Mouse (Mus musculus) retina, embryonic 14.5 days (tissue): ENCODE measurements around the gene Pdzd2.
A peak's percentile ranks its signal among the peaks of the same experiment; 100 is the strongest.

ENCODE experiments used
- DNase-seq: peaks from one replicate; pipeline ENCODE4 v3.0.0-alpha.2; 2015; ENCODE audit warnings: low spot score

Gene Pdzd2

DNA sequence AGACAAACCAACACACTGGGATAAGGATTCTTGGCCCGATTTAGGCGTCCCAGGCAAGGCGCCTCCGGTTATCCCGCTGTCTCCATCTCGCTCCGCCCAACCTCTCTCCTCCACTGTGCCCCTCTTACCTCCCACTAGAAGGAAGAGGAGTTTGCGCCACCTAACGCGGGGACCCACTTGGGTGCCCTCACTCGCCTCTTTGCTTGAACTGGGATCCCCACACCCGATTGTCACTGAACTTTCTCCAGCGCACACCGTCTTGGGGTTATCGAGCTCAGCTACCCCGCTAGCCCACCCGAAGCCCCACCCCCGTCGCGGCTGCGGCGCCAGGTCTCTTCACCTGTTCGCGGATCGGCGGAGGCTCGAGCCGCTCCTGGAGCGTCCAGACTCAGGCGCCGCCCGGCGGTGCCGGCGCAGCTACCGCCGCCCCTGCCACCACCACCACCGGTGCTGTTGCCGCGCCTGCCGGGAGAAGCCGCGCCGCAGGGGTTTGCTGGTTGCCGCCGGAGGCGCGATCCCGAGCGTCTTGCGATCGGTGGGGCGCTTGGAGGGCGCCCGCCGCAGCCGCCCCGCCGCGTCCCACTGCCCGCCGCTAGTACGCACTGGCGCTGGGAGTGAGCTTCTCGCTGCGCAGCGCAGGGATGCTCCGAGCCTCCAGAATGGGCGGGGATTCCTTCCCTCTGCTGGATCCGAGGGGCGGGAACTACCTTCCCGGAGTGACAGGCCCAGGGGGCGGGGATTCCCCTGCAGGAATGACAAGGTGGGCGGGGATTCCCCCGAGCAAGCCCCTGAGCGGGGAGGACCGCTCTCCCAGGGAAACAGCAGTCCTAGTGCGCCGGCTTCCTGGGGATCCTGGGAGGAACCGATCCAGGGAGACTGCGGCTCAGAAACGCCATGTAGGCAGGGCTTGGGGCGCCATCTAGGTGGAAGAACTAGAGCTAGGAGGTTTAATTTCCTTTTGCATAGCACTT is at the start of gene Pdzd2:
Pdzd2 (minus strand) TSS at position 648 of the 971 bp plus-strand sequence.
- peak; percentile 99 for DNase-seq

- DNase-seq = peak; percentile 58
Observed at GRCm38 (mm10) chr15:12789406-12789867, 49.7 kb upstream of the Pdzd2 start.

- DNase-seq = no peak
Observed at GRCm38 (mm10) chr15:12788536-12788935, 48.8 kb upstream of the Pdzd2 start.

DNA sequence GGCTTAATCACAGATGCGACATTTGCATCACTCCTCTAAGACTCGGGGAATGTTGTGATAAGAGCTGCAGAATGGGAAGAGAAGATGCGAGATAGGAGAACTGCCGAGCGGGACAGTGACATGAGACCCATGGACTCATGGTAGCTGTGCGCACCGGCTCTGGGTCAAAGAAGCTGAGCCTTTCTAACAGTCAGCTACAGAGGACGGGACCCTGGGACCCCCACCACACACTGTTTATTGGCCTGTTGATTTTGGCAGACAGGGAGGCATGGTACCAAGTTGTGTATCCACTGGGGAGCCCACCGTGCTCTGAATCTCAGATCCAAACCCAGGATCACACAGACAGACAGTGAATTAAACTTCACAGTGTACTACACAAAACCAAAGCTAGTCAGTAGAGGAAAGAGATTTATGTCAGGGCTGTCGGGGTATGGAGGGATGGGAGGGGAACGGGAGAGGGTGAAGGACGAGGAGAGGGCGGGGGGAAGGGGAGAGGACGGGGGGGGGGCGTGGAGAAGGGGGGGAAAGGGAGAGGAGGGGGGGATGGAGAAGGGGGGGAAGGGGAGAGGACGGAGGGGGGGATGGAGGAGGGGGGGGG is 42.1 kb upstream of the Pdzd2 start:
- no peak for DNase-seq

DNA sequence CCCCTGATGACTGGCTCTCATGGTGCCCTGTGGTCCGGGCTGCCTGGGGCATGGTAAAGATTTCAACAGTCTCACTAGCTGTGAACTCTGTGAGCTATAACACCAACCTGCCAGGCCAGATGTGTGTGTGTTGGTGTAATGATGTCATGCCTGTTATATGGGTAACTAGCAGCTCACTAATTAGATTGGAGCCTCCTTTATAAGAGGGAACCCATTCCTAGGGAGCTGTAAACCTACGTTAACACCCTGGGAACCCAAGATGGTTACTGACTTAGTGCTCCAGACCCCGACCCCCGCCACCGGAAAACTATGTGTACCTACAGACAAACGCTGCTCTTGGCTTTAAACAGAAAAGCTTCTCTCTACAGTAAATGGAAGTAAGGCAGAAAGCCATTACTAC is 41.6 kb upstream of the Pdzd2 start:
- no peak for DNase-seq

DNA sequence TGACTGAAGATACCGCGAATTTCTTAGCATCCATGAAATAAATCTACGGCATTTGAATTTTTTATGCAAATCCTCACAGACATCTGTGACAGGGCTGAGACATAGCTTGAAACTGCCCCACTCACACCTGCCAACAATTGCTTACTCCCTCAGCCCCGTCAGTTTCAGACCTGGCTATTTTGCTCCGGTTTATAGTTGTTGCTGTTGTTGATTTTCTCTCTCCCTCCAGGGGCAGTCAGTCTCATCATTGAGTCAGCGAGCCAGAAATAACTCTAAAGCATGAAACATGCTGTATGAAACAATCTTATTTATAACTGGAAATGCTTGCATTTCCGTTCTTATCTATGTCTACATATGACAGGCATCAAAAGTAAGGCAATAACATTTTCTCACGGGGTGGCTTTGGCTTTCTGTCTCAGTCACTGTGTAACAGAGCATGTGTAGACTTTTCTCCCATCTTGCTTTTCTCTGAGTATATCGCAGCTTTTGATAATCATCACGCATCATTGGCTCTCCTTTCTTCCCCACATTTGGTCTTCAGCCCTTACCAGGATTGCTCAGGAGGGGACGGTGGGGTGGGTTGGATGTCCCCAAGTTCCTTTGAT is 34.5 kb upstream of the Pdzd2 start:
- DNase-seq = no peak

DNA sequence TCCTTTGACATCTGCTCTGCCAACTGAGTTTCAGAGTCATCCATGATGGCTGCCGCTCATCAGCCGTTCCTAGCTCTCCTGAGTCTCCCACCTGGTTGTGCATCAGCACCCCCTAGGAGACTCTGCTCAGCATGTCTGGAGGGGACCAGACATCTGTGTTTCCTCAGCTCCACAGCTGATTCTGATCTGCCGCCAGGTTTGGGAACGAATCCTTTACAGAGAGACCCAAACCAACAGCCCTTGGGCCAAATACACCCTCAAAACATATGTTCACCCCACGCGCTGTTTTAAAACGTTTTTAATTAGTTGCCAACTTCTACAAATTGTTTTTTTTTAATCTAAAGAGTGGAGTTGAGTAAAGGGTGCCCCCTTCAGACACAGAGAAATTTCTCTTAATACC is 31.2 kb upstream of the Pdzd2 start:
- DNase-seq = no peak

DNA sequence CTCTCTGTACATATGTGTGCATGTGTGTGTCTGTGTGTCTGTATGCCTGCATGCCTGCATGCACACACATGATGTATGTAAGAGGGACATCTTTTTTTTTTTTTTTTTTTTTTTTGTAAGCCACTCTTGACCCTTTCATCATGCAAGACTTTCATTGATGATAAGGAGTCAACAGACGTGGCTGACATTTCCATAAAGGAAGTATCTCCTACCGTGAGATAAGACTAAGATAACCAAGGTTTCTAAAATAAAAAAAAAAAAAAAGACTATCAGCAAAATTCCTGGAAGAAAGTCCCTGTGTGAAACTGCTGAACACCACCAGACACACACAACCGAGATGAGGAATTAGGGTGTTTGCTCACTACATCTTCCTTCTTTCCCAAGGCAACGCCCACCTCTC is 27.1 kb upstream of the Pdzd2 start:
- no peak for DNase-seq

GRCm38 (mm10) chr15:12763147-12763546 is 23.4 kb upstream of the Pdzd2 start:
- DNase-seq = no peak

DNA sequence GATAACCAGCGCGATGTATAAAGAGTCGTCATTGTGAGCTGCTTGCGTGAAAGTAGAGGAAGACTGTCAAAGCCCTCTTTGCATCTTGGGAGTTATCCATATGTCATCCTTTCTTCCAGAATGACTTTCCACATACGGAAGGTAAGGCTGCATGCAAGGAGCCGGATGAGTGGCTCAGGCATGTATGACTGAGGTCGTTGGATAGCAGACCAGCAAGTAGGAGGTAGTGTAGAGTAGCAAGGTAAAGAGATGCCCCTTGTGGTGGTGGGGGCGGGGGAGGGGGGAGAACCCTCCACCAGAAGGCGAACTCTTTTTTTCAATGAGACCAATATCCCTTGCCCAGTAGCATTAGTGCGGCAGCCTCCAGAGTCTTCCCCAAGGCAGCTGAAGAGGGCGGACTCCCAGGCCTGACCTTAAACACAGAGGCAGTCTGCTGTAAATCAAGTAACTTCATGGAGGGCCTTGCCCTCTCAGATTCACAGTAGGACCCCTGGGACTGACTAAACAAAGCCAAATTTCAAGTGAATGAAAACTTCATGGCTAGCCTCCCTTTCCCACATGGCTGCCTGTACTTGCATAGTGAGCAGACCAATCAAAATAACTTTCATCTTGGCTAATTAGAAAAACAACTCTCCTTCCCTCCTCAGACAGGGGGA is 22.7 kb upstream of the Pdzd2 start:
- DNase-seq = no peak

DNA sequence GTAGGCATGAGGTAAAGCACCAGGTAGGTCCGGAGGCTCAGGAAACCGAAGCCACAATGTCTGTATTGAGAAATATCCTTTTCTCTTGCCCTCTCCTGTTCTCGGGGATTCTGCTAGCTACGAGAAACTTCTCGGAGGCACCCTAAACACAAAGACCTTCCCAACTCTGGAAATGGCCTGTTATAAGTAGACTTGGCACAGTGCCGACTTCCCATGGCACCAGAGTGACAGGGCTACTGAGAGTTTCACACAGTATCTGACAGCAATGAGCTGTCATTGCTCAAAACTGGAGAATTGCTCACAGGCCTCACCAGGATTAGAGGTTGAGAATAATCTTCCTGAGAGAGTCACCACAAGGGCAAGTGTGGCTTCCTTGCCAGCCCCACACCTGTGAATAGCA is 21.0 kb upstream of the Pdzd2 start:
- no peak for DNase-seq

- no peak for DNase-seq
Observed at GRCm38 (mm10) chr15:12758461-12758860, 18.7 kb upstream of the Pdzd2 start.

DNA sequence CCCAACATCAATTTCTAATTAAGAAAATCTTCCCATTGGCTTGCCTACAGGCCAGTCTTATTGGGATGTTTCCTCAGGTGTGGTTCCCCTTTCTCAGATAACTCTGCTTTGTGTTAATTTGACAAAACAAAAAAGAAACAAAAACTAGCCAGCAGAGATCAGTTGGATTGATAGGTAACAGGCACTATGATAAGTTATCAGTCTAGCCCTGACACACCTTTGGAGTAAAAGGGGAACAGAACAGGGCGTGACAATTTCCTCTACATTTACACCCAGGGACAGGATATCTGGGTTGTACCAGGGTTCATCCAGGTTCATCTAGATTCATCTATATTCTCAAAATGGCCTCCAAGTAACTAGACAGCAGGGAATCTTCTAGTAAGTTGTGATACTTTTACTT is 18.0 kb upstream of the Pdzd2 start:
- no peak for DNase-seq

DNA sequence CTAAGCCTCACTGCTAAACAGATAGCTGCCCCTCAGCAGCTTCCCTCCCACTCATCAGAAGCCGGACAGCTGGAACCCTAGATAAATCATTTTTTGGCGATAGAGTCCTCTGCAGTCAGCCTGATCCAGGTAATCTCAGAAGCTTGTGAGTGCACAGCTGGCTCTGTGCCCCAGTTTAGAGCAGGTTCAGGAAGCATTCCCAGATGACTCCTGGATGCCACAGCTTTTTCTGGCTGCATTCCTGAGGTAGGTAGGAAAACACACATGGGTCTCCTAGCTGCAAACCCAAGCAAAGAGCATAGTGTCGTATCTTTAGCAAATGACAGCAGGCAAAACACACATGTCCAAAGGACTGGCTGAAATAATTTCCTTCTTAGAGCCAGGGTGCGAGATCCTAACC is 13.5 kb upstream of the Pdzd2 start:
- no peak for DNase-seq

GRCm38 (mm10) chr15:12750963-12751362 is 11.2 kb upstream of the Pdzd2 start:
- DNase-seq = no peak

DNA sequence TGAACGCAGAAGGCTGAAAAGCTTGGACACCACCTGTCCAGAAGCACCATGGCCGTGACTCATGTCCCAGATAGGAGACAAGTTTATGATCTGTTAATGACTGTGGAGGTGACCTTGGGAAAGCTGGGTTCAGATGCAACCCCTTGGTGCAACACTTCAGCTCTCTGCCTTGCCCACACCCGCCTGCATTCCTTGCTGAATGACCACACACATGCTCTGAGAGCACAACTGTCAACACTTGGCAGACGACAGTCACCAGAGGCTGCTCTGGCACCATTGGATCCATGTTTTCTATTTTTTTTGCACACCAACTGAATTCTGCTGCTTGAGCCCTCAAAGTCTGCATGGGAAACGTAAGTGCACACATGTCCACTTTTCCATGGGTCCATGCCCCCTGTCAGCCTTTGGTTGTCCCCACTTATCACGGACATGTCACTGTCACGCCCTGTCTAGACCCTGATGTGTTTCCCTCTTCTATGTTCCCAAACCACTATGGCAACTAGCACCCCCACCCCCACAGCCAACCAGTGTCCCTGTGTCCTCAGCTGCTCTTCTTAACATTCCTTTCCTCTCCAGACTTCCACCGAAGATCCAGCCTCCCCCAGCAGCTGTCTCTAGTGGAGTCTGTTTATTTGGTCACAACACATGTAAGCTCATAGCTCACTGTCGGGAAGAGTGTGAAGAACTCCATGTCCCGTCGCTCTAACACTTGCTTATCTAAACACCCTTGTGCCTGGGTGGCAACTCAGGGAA is 10.0 kb upstream of the Pdzd2 start:
- no peak for DNase-seq

DNA sequence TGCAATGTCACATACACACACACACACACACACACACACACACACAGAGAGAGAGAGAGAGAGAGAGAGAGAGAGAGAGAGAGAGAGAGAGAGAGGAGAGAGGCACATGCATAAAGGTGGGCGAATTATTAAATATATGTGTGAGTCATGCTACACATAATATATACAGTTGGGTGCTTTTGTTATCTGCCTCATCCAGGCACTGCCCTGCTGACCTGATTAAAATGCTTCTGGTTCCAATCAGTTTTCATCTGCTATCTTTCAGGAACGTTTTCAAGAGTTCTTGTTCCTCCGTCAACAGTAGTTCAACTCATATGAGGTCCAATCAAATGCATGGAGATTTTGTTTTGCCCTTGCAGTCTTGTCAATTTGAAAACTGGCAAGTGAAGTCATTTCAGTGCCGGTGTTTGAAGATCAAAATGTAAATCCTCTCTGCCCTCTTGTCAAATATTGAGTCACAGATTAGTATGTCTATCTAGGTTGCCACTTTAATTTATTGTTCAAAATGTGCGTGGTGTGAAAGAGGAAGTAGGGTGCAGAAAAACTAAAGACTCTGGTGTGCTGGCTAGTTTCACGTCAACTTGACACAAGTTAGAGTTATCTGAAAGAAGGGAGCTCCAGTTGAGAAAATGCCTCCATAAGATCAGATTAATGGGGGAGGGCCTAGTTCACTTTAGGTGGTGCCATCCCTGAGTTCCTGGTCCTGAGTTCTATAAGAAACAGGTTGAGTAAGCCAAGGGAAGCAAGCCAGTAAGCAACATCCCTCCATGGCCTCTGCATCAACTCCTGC is 2.6 kb upstream of the Pdzd2 start:
- no peak for DNase-seq

GRCm38 (mm10) chr15:12738301-12739093 is 1.2 kb downstream of the Pdzd2 start:
- DNase-seq = peak; percentile 38

- no peak for DNase-seq
Observed at GRCm38 (mm10) chr15:12735208-12735607, 4.5 kb downstream of the Pdzd2 start.

DNA sequence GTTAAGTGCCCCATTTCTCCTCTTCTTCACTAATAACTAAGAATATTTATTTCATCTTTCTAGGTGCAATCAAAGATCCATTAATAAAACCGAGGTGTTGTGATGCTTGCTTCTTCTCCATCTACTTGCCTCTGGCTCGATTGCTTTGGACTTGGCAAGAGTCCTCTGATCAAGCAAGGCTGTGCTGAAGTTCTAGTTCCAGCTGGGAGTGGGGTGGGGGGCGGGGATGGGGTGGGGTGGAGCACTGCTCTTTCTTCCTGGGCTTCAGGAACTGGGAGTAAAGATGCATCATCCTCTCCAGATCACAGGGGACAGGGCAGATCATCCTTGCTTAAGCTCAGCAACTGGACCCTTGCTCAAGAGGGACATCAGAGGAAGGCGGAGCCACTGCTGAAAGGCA is 5.5 kb downstream of the Pdzd2 start:
- DNase-seq = no peak
